Mouse (Mus musculus) adrenal gland, adult 2 months (tissue): ENCODE data around the gene Mrps36. TPM values are rescaled to one million over a fixed set of nuclear protein-coding genes. Genes with fewer than 3 reads are reported as not detected.
A peak's percentile ranks its signal among the peaks of the same experiment; 100 is the strongest.
"Not testable (repeated sequence)": the region's sequence is repeated elsewhere in the genome, so short reads cannot be mapped to it uniquely, and the experiment has no call there.

ENCODE experiments used
- DNase-seq: peaks from one replicate; pipeline ENCODE4 v3.0.0; 2021
- long read RNA-seq: library from polyadenylated mRNA; stranded (forward); transcript quantifications from one replicate; pipeline ENCODE4 v2.0.0, GENCODE M21; 2021
- polyA plus RNA-seq: library from polyadenylated mRNA; depleted of rRNA; stranded (reverse); fragments of >200 nt; gene quantifications from 2 replicates; pipeline ENCODE4 v1.2.3, GENCODE M21; 2012; rRNA removed
- total RNA-seq, 2 experiments: library from RNA; stranded (reverse); gene quantifications; 2 replicates each; pipeline ENCODE4 v1.2.3; 2021

Gene Mrps36
- total RNA-seq (100 to 1,000 TPM; 133 to 141 TPM), polyA plus RNA-seq (23.5 and 26.2 TPM in 2 replicates)
- long read RNA-seq, transcript Mrps36-202 (4 exons, 571 nt), result minor isoform, 9 of 94 reads
- long read RNA-seq, transcript Mrps36-203 (4 exons, 701 nt), result major isoform, 75 of 94 reads
- long read RNA-seq, partial matches to known transcripts, result 1 of 94 reads
- long read RNA-seq, other reads (novel, unspliced or antisense), result 6 of 94 reads

DNA sequence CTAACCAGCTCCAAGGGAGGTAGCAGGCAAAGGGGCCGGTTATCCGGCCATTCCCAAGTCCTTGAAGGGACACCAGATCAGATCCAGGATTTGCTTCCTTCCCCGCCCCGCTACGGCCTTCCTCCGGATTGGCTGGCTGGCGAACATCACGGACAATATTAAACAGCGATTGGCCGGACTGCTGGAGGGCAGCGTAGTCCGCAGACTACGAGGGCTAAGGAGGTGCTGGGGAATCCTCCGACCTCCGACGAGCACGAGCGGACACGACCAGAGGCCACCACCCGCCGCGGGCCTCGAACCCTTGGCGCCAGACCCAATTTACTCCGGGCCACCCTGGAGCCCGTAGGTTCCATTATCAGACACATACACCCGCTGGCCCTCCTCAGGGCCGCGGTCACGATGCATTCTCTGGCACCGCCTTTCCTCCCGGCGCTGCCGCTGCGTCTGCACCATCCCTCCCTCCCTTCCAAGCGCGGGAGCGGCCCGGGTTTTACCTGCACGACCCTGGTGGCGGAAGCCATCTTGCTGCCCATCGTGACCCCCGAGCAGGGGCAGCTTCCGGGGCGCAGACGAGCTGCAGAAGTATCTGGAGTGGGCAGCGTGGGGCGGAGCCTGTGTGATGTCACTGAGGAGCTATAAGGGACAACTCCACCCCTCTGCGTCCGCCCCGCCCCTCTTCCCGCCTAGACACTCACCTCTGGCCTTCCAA is at the start of gene Mrps36:
Gene Mrps36 (minus strand): TSS at position 624 of the 709 bp plus-strand sequence.
- DNase-seq, result peak; percentile 97

DNA sequence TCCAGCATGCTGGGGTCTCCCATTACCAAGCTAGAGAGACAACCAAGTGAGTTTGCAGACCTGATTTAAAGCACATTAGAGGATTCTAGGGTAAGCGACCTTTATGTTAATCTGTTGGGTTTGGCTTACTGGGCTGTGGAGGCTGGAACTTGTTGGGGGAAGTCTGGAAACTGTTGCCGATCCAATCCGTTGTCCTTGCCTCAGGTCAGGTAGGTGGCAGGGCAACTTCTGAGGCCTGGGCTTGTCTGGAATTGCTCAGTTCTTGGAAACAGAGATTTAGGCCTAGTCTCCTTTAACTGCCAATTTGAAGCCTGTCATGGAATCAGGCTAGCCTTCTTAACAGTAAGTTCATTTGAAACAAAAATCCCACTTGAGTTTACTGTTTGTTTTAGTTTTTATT is 44.6 kb upstream of the Mrps36 start:
- no peak for DNase-seq

DNA sequence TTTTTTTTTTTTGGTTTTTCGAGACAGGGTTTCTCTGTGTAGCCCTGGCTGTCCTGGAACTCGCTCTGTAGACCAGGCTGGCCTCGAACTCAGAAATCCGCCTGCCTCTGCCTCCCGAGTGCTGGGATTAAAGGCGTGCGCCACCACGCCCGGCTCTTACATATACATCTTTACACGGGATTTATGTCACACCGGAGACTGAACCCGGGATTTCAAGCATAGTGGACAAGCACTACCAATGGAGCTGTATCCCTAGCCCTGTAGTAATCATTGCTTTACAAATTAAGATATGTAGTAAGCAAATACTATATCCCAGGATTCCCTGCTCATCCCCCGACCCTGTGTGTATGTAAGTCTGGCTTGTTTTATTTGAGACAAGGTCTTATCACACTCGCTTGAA is 43.6 kb upstream of the Mrps36 start:
- DNase-seq, result not testable (repeated sequence)

DNA sequence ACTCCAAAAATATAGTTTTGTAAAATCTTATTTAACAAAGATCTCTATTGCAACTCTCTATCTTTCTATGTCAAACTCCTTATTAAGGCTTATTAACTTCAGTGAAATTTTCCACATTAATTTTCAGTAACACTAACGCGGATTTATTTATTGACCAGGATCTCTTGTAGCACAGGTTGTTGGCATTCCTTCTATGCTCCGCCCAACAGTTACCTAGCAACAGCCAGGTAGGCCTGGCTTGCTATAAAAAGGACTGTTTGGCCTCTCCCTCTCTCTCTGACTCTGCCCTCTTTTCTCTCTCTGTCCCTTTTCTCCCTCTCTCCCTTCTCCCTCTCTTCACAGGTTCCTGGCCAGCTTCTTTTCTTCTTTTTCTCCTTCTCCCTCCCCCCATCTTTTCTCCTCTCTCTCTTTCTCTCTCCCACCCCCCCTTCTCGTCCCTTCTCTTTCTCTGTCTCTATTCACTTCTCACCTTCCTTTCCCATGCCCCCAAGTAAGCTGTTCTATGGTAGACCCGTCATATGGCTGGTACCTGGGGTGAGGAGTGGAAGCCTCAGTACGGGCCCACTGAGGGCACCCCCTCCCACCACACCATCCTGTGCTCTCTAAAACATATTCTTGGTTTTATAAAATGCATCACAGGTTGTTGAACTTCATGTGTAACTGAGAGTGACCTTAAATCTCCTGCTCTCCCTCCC is 43.0 kb upstream of the Mrps36 start:
- no peak for DNase-seq

DNA sequence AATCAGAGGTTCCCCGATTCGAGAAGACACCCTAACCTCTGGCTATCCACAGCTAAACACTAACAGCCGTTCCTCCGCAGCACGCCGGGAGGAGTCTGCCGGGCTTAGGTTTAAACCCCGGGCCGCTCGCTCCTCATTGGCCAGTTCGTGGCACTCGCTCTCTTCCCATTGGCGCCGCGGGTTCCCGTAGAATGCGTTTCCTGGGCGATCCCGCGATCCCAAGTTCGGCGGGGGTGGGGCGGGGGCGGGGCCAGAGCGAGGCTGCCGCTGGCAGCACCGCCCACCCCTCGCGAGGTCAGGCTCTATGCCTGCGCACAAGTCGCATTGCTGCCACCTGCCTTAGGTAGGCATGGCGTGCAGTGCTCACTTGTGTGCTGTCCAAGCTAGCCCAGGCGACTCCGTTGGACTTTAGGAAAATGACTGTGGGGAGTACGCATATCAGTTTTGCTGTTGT is 42.0 kb upstream of the Mrps36 start, which contains the start of gene Ccnb1:
Gene Ccnb1 (minus strand): TSS at position 157 of the 454 bp plus-strand sequence.
- DNase-seq, result peak; percentile 95

DNA sequence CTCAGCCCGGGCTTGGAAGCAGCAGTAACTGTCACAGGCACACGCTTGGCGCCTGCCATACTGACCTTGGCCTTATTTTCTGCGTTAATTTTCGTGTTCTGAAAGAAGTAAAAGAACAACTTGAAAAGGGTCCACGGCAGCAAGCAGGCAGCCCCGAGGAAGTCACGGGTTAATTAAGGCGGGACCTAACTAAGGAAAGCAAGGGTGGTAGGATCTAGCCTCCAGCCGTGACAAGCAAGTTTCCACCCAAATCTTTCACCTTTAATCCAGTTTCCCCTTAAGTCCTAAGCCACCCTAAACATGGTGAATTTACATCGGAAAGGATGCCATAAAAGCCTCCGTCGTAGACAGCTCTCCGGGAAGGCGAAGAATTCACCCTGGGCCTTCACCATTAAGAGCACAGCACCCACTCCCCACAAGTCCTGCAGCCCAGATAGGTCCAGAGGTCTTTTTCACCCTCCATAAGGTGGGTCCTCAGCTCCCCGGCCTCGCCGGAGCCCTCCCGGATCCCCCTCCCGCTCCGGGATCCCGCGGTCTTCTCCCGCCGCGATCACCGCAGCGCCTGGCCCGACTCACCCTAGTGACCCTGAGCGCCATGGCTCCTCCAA is 41.5 kb upstream of the Mrps36 start:
- DNase-seq, result no peak

DNA sequence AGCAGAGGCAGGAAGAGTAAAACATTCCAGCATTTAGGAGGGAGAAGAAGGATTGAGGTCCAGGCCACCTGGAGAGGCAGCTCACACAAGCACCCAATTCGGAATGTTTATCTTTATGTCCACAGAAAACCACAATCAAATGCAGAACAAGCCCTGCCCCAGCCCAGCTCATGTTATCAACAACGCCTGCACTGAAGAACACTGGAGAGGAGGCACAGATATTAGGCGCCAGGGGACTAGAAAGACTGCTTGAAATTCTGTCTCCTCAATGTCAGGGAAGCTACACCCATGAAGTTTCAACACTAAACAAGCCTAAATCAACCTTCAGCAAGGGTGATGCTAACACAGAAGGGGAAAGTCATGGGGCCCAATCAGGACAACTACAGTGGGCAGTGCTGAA is 33.0 kb upstream of the Mrps36 start:
- DNase-seq, result no peak

DNA sequence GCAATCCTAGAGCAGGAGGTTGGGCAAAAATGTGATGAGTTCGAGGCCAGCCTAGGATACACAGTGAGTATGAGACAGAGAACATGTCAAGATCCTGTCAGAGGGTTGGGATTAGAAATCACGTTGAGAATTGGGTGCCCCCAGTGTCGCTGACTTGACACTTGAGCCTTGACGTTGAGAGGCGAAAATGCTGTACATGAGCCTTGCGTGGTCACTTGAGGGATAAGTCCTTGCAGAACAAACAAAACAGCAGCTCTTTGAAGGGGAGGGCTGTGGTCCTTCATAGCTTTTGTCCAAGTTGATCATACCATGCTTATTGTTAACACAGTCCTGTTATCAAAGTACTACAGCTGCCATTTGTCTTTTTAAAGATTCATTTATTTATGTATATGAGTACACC is 32.3 kb upstream of the Mrps36 start:
- no peak for DNase-seq

DNA sequence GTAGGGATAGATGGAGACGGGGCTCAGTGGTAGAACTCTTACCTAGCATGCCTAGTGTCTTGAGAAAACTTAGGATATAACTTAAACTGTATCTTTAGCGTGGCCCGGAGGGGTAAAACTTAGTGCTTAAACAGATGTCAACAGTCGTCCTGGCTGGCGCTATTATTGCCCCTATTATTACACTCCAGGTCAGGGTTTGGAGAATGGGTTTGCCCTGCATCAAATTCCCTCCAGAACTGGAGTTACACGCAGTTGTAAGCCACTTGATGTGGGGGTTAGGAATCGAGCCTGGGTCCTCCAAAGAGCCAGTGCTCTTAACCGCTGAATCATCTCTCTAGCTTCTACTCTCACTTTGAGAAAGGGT is 31.6 kb upstream of the Mrps36 start:
- DNase-seq, result no peak

DNA sequence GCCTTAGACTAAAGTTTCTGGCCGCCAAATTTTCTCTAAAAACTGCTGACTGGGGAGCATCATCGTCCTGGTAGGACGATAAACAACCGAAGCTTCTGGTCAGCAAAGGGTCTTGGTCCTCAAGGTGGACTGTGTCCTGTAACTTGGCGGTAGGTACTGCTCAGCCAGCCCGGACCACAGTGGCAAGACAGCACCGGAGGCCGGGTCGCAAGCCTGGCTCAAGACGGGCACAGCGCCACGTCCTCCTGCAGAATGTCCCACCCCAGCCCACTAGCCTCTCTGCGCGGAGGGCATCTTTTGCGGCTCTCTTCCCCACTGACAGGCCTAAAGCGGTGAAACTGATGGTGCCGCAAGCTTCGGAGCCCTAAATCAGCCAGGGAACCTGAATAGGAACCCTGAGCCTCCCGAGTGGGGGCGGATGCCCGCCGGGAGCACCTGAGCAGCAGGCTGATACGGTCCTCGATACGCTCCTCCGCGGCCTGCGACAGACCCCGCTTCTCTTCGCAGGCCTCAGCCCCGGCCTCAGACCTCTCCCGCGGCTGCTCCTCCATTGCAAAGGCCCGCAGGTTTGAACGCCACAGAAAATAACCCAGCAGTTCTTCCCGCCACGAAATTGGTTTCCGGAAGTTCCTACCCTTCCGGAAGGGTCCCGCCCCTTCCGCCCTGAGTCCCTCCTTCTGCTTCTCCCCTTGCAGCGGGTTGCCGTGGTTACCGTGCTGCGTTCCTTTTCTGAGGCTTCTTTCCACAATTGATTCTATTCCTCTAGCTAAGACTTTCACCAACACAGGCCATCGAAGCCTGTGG is 31.0 kb upstream of the Mrps36 start, which contains the start of gene Cenph:
Gene Cenph (minus strand): TSS at position 648 of the 804 bp plus-strand sequence.
- peak; percentile 88 for DNase-seq

DNA sequence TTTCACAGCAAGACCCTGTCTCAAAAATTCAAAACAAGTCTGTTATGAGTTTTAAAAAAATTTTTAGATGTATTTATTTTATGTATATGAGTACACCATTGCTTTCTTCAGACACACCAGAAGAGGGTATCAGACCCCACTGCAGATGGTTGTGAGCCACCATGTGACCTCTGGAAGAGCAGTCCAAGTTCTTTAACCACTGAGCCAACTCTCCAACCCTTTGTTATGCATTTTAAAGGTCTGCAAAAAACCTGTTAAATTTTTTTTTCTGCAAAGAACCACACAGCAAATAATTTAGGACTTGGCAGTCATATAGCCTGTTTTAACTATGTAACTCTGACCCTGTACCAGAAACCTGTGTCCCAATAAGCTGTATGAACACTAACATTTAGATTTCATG is 30.2 kb upstream of the Mrps36 start:
- no peak for DNase-seq

DNA sequence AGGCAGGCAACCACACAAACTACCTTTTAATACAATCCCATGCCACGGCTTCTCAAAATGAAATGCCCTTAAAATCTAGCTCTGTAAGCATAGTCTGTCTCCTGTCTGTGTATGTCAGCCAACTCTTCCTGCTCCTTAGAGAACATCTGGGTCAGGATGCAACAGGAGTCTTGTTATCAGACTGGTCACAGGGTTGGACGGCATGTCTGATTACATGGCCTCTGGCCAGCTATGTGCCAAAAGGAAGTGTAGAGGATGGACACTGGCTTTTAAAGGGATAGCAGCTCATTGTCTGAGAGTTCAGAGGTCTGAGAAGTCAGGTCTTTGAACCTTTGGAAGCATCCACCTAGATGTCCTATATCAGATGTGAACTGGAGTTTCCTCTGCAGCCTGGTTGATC is 10.9 kb upstream of the Mrps36 start:
- DNase-seq, result no peak

DNA sequence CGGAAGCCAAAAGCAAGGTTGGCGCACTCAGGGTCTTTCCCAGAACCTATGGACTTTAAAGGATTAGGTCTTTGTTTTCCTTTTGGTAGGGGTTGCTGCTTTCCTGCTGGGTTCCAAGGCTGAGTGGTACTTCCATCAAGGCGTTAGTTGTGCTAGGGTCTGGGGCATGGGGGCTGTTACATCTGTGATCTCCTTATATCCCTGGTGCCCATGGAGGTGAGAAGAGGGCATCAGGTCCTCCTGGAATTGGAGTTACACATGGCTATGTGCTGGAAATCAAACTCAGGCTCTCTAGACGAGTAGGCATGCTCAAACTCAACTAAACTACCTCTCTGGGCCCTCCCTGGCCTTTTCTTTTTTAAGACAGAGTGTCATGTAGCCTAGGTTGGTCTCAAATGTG is 9.7 kb upstream of the Mrps36 start:
- DNase-seq, result no peak

DNA sequence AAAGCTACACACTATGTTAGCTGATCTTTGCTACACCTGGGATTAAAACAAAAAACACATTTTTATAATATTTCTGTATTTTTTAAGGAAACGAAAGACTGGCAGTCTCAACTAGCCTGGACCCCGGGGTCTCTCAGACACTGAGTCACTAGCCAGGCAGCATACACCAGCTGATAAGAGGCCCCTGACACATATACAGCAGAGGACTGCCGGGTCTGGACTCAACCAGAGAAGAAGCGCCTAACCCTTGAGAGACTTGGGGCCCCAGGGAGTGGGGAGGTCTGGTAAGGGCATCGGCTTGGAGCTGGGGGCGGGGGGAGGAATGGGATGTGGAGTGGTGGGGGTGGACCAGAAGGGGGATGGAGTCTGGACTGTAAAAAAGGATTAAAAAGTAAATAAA is 8.6 kb upstream of the Mrps36 start:
- DNase-seq, result no peak

DNA sequence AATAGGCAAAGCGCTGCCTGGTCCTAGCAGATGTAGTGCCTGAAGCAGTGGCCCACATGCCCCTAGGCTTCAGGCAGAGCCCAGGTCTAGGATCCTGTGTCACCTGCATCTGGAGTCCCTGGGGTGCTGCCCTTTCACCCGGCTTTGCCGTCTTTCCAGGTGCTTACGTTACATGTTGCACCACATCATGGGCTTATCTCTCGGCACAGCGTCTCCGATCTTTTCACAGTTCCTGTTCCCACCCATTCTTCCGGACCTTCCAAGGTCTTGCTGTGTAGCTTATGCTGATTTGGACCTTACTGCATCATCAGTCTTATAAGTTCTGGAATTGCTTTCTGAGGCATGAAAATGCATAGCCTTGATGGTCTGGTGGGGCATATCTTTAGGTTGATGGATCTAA is 8.1 kb upstream of the Mrps36 start:
- DNase-seq, result no peak

DNA sequence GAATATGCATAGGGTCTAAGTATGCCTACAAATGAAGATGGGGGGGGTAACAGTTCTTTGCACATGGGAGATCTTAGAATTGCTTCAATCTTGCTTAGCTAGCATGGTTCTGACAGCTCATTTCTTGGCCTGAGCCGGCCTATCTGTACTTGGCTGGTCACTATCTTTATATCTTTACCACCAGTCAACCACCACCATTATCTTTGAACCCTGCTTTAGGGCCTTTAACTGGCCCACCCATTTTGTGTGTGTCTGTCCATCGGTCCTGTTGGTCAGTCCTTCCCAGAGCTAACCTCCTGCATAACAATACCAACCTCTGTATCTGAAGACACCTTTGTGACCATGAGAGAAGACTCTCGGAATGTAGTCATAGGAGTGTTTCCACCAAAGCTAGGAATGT is 6.9 kb upstream of the Mrps36 start:
- no peak for DNase-seq

DNA sequence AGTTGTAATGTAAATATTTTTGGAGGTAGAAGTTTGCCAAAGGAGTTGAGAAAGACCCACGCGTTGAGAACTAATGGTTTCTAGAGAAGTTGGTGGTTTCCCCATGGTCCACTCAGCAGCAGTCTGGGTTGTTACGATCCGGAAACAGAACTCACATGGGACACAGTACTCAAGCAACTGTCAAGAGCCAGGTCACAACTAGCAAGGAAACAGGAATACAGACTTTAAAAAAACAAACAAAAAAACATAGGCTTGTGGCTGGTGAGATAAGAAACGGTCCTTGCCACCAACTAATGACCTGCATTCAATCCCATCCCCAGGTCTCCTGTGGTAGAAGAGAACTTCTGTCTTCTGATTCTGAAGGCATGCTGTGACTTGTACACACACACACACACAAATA is 6.3 kb upstream of the Mrps36 start:
- DNase-seq, result no peak

DNA sequence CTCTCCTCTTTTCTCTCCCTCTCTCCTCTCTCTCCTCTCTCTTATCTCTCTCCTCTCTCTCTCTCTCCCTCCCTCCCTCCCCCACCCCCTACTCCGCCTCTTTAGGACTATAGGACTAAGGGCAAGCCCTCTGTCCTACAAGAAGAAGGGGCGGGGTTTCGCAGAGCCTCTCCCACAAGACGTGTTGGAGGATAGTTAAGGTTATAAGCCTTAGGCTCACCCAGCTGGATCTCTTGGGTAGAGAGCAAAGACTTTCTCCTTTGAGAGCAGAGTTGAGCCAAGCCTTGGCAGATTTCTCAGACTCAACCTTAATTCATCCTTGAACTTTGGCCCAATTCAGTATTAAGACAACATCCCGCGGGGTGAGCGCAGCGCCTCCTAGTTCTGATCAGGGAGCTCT is 4.2 kb upstream of the Mrps36 start:
- DNase-seq, result no peak

DNA sequence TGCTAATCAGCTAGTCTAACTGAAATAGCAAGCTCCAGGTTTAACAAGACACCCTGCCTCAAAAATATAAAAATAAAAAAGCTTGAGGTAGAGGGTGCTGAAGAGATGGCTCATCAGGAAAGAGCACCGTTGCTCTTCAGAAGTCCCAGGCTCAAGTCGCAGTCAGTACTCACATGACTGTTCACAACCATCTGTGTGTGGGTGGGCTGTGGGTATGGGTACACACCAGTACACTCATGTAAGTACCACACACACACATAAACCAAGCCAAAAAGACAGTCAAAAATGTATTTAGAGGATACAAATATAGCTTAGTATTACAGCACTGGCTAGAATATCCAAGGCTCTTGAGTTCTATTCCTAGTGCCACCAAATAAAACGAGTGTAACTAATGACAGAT is 1.6 kb upstream of the Mrps36 start:
- DNase-seq, result no peak

DNA sequence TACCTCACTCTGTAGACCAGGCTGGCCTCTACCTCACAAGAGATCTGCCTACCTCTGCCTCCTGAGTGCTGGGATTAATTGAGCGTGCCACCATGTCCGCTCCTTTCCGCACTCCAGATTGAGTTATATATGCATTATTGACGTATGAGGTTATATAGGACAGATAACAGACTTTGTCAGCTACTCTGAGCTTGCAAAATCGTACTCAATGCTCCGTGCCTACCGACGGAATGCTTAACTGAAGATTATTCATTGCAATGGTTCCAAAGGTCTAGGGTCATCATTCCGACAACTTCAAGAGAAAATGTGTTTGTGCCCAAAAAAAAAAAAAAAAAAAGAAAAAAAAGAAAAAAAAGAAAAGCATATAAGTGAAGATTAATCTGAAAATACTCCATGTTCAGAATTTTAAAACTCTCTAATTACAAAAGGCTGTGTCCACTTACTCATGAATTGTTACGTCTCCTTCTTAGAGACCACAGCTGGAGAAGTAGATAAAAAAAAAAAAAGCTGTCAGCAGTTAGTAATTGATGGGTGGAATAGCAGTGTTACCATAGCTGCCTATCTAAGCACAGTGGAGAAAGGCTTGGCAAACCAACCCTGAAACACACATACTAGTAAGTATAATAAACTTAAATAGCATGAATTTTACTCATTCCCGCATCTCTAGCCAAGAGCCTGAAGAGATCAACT is 968 bp downstream of the Mrps36 start:
- no peak for DNase-seq

DNA sequence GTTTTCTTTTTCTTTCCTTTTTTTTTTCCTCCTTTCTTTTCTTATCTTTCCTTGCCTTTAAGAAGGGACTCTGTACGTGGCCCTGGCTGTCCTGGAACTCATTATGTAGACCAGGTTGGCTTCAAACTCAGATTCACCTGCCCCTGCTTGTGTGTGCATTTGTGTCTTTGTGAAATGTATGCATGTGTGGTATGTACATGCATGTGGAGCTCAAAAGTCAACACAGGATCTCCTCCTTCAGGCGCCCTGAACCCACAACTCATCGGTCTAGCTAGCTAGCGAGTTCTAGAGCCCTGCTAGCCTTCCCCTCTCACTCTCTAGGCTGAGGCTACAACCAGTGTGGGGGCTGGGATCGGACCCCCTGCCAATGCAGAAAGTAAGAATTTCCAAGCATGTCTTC is 1.6 kb downstream of the Mrps36 start:
- no peak for DNase-seq
